Mouse (Mus musculus) MEL-GATA-1-ER (cell line): ENCODE measurements around the gene Ice2.

Source experiments
- DNase-seq: peaks from one replicate; pipeline ENCODE4 v3.0.0-alpha.2; 2012; ENCODE audit warnings: low read depth; ENCODE audit errors: extremely low read depth

Ice2 gene

DNA sequence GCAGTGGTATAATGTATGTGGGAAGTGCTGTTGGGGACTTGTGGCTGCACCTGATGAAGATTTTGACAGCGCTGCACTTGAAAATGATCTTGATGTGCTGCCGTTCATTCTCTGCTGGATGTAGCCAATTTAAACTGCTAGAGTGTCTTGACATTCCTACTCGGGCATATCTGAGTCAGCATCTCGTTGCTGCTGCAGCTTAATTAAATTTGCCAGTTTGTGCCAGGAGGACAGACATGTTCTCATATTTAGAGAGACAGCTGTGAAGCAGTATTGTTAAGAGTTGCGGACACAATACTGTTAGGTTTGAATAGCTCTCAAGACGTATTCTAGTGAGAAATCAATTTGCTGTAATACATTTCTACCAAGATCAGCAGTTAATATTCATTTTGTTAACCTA is 7.0 kb downstream of the Ice2 start:
- DNase-seq = no peak

DNA sequence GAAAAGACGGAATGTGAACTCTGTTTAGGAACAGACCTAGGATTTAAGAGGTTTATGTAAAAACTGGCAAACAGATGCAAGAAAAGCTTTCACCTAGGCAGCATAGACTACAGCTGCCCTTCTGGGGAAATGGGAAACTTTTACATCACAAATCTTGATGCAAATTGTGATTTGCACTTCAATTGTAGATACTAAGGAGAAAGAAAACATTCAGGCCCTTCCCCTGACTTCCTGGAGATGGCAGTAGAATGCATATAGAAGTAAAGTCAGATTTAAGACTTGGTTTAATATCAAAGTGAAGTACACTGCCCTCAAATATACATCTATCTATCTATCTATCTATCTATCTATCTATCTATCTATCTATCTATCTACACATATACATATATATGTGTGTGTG is 21.8 kb downstream of the Ice2 start:
- DNase-seq = no peak

DNA sequence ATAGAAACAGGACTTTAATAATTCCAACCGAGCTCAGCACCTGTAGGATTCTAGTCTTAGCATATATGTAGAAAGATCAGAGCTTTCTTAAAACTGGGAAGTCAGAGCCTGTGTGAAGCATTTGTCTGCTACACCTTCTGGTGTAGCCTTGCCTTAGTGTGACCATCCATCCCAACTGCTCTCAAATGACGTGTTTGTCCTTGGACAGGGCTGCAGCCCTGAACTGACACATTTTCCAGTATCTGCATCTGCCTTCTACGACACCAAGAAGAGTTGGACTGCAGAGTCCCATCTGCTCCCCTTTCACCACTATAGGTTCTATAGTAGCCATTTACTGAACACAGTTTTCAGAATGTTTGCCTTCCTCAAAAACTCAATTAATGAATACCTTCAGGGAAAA is 32.8 kb downstream of the Ice2 start:
- no peak for DNase-seq

DNA sequence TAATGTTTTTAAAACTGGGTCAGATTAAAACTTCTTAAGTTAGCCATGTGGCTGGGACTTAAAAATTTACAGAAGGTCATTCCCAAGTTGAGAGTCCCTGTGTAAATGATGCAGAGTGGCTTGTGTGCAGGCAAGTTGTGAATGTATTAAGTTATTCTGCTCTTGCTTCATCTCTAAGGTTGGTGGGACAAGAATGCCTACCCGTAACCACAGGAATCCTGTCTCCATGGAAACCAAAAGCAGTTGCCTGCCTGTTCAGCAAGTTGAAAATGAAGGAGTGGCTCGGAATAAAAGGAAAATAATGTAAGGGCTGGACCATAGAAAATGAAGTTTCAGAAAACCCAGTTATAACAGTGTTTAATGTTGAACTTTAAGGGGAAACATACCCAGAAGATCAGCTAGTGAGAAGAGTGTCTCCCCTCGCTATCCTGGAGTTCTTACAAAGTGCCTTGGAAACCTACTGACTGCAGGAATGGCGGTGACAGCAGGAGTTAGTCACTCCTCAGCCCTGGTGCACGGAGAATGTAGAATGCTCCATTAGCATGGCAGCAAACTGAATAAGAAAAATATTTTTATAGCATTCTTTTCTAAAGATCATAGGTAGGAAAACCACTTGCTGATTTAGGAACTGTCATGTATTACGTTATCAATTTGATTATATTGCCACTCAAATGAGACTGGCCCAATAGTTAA is 34.3 kb downstream of the Ice2 start:
- no peak for DNase-seq

DNA sequence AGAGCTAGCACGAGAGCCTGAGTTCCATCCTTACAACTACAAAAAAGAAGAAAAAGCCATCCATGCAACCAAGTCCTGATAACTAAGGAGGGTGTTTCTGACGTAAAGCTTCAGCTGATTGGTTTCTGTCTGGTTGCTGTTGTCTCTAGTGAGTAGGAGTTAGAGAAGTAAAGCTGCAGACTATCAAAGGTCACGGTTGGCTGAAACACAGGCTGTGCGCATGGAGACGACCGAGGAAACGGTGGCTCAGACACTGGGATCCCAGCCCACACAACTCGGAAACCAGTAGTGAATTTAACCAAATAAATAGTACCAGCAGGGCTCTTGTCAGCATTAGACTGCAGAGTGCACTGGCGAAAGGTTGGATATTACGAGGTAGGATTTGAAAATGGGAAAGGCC is 37.5 kb downstream of the Ice2 start:
- DNase-seq = no peak

DNA sequence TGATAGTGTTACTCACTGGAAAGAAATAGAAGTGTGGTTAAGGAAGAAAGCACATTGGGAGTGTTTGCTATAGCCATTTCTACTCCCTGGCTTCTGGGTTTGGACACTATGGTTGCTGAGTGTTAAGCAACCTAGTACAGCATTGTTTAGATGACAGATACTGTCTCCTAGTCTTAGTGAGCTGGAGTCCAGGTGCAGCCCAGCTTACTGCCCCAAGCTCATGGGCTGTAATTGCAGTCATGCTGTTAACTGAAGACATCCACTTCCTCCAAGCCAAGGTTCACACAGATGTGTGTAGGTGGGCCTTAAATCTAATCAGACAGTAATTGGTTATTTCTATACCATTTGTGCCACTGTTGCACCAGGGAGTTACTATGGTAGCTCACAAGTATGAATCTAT is 38.0 kb downstream of the Ice2 start:
- no peak for DNase-seq

DNA sequence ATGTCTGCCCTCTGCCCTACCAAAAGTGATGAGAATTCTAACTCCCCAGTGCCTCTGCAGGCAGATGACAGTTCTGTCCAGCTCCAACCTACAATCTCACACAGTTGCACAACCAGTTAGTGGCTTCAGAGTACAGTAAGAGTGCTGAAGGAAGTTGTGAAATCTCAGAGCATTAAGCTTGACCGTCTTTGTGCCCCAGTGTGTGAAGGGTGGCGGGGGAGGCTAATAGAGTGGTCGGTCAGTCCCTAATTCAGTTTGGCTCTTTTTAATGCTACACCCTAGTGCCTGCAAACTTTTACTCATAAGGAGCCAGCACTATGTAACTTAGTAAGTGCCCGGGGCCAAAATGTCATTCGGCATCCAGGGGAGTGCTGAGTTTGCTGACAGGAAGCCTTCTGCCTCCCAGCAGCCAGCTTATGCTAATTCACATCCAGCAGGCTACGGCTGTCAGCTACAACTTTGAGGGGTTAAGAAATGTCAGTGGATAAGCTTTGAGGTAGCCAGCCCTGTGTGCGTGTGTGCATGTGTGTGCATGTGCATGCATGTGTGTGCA is 42.2 kb downstream of the Ice2 start:
- DNase-seq = no peak

DNA sequence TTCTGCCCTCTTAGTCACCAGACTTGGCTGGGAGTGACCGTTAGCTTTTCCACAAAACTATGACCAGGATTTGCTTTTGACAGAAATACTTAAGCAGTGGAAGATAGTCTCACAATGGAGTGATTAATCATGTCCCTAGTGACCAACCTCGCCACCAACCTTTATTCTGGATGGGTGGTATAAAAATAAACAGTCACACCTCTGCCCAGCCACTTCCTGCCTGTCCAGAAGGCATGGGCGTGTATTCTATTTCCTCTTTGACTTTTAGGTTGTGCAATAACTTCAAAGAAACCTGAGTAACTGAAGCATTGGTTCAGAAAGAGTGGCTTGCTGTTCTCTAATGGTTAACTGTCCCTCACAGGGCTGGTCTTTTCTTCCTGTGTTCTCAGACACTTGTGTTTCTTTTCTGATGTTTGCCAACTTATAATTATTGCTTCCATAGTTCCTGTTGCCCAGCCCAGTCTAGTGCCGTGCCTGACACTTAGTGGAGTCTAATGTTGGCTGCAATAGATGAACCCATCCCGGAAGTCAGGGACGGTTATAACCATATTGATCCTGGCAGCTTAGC is 44.8 kb downstream of the Ice2 start:
- no peak for DNase-seq

DNA sequence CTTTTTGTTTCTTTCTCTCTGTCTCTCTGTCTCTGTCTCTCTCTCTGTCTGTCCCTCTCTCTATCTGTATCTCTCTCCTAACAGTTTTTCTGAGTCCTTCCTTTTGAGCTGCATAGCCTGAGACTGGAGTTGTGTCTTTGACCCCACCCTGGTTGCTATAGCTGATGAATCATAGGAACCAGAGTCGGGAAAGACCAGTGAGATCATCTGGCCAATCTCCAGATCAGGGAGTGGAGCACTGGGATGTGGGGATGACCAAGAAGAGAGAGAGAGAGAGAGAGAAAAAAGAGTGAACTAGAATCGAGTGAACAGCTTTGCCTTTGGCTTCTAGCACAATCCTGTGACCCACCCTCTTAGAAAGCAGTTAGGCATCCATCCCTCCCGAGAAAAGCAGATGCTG is 45.5 kb downstream of the Ice2 start:
- no peak for DNase-seq

DNA sequence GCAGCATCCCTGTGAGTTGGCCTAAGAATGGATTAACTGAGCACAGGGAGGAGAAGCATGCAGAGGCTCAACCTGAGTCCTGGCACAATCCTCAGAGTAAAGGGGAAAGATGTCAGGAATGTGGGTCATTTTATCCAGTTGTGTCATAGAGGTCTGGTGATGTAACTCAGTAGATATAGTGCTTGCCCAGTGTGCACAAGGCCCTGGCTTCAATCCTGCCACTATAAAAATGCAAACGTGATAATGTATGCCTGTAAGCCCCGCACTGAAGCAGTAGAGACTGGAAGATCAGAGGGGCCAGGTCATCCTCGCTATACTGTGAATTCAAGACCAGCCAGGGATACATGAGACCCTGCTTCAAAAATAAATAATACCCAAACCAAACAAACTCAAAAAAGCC is 51.1 kb downstream of the Ice2 start:
- no peak for DNase-seq

DNA sequence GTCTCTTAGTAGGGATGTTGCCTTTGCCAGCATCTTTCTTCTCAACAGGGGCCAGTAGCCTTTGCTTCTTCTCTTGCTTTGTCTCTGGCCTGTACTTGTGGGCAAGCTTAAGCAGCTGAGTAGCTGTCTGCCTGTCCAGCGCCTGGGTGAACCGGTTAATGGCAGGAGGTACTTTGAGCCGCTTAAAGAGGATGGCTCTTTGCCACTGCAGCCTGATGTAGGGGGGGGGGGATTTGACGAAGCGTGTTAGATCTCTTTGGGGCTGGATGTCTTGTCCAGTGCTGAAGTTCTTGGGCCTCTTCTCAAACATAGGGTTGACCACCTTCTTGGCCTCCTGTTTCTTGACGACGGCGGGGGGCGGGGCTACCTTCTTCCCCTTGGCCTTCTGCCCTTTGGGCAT is 52.9 kb downstream of the Ice2 start:
- DNase-seq = no peak

DNA sequence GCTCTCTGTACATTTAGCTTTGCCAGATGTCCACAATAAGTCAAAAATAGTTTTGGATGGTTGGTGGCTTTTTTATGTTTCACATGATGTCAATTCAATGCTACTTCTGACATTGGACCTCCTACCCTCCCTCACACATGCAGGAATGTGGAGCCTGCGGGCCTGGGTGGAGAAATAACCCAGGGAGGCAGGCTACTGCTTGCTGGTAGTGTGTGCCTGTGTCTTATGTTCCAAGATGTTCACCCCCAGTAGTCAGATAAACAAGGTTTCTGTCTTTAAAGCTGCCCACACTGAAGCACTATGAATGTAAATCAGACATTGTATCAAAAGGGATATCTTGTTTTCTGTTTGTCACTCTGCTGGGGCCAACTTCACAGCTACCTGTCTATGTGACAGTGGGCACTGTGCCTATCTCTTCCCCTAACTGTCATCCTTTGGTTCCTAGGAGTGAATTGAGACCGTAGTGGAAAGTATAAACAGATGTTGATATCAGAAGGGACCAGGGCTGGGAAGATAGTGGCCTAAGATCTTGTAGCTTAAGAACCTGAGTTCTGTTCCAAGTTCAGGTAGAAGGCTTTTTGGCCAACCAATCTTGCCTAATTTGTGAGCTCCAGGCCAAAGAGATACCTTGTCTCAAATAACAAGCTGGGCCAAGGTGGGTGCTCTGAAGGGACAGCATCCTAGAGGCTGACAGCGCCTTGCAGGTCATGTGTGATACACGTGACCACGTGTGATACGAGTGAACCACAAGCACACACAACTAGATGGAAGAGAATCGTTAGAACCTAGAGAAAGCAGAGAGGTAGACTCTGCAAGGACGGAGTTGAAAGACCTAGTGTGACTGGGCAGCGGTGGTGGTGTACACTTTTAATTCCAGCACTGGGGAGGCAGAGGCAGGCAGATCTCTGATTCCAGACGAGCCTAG is 54.4 kb downstream of the Ice2 start:
- DNase-seq = no peak

DNA sequence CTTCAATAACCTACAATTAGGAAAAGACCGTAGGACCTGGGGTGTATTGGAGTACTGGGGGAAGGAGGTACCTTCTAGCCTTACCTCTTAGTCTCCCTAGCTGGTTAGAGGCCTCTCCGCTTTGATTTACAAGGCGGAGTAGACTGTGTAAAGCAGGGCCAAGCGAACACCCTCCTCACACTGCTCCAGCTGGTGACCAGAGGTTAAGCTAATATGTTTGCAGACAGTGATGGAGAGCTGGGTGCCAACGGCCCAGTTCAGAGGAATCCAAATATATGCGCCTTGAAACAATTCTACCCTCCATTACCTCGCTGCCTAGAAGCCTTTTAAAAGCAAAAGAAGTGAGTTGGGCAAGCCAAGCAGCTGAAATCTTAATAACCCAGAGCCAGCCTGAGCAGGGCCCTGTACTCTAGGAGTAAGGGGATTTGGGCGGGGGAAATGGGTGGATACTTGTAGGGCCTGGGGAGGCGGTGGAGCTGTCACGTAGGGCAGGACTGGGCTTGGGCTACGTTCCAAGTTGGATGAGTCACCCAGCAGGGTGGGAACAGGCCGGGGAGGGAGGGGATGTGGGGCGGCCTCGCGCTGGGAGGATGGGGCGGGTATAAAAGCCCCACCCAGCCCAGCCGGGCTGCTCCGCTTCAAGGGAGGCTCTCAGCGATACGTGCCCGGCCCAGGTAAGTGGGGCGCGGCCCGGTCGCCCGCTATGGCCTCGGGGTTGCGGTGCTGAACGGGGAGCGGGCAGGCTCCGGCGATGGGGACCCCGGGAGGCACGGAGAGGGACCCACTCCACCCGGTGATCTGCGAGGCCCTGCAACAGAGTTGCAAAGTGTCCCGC is 55.6 kb downstream of the Ice2 start, which contains the start of gene Anxa2:
Gene Anxa2, plus strand, starts transcription at position 555 of the 835 bp plus-strand sequence.
- peak; percentile 59 for DNase-seq

DNA sequence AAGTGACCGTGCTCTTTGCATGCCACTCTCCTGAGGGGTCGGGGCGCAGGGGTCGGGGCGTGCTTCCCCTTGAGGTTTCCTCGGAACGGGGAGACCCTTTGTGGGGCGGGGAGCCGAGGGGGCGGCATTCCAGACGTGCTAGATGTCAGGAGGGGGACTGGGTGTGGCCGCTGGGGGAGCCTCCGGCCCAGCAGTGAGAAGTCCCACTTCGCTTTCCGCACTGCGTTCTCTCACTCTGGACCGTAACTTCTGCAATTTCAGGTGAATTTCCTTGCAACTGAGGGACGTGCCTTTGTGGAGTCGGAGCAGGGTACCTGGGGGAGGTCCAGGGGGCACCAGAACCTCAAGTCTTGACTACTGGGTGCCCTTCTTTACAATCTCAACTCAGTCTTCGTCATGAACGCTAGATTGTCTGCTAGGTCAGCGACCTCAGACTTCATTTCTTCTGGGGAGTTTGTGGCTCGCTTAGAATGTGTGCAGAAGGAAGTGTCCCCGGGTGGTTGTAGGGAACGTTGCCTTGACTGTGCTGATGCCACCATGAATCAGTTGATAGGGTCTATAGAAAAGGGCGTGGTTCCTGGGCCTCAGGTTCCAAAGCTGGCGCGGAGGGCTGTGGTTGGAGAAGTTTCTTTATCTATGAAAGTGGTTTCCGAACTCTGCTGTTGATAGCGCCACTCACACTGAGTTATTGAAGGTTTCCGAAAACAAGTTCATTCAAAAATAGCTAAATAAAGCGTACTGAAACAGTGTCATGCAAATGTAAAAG is 56.4 kb downstream of the Ice2 start:
- peak; percentile 74 for DNase-seq

DNA sequence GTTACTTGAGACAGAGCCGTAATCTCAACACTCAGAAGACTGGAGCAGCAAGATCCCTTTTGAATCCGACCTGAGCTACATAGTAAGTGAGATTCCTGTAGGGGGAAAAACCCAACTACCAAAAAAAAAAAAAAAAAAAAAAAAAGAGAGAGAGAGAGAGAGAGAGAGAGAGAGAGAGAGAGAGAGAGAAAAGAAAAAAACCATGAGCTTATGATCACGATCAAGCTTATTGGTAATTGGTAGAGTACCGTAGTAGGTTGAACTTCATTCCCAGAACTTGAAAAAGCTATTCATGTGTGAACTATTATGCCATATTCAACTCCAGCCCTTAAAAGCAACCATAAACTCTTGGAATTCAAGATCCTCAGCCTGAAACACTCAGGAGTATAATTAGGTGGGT is 57.0 kb downstream of the Ice2 start:
- DNase-seq = no peak

DNA sequence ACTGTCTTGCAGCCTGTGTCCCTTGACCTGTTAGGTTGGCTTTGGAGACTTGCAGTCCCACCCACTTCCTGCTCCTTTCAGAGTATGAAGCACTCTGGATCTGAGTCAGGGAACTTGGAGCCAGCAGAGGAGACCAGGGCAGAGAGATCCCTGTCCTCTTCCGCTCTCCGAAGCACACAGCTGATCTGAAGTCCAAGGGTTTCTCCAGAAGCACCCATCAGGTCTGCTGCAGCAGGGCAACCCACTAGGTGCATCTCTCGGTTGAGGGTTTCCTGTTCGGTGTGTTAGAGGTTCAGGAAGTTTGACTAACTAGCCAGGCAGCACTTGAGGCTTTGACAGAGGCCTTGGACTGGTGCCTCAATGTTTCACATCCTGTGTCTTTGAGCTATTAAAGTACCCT is 57.7 kb downstream of the Ice2 start:
- DNase-seq = no peak

DNA sequence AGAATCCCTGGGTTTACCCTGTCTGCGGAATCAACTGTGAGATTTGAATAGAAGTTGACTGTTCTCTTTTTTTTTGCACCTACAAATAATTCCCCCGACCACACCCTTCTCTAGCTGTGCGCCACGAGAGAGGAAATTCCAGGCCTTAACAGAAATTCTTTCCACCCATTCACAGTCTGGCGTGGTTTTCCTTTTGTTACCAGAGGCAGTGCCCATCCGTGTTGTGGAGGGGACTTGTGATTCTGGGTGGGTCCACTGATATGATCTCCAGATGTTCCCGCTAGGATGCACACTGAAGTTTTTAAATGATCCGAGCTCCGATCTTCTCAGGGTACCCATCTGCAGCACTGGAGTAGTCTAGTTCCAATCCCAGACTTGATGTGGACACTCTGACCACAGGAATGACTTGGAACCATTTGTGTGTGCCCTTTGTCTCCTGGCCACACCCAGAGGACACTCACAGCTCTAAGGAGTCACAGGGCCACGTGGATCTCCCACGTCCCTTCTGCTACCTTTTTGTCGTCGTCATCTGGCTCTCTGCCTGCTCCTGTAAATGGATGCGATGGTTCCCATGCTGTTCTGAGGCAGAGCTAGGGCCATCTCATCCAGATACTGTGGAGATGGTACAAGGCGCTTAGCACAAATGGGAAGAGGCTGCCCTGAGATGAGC is 58.8 kb downstream of the Ice2 start:
- DNase-seq = no peak

DNA sequence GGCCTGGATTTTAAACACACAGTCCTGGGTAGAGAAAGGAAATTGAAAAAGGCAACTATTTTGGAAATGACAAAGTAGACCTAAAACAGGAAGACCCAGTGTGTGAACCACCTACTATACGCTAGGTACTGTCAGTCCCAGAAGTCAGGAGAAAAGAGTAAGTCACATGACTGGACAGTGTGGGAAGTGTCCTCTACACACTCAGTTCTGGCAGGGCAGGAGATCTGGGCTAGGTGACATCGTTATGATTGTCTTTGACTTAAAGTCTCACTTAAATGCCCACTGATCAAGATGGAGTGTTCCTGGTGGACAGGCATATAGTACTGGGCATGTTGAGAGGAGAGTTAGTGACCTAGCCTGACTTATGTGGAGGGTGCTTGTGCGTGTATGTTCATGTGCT is 59.4 kb downstream of the Ice2 start:
- DNase-seq = no peak

DNA sequence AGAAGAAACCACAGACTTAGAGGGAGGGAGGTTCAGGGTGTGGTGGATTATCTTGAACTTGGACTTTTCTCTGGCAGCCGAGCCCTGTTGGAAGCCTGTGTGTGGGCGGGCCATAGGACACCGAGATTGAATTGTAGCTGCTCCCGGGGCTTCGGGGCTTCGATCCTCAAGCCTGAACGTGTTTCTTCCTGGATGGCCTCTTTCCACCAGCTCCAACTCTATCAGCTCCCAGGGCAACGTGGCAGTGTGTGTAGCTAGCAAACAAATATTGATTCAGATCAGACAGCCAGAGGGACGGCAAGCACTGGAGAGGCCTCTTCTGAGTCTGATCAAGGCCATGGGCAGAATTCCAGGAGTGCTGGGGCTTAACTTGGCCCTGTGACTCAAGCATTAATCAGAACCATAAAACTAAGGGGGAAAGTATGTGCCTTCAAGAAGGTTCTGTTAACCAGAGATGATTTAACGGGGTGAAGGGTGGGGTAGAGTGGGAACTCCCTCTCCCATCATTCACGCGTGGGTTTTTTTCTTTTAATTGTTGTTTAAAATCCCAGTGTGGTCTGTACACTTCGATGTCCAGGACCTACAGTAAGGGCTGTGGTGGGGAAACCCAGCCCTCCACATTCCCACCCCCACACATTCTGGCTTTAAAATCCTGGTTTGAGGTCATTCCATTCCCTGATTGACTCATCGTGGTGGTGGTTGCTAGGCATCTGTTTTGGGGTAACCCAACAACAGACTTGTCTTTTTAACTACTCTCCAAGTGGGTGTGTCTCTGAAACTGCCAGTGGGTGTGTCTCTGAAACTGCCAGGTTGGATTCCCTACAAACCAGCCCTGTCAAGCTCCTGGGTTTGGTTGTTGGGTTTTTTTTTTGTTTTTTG is 60.3 kb downstream of the Ice2 start:
- DNase-seq = no peak
